Mouse (Mus musculus) megakaryocyte progenitor cell, adult 5-6 weeks (primary cell): ENCODE data around the gene Vps9d1. TPM values are rescaled to one million over a fixed set of nuclear protein-coding genes. Genes with fewer than 3 reads are reported as not detected.
"Not testable (repeated sequence)": the region's sequence is repeated elsewhere in the genome, so short reads cannot be mapped to it uniquely, and the experiment has no call there.

Experiments used
- ATAC-seq: replicated peaks from 2 replicates; pipeline ENCODE4 v1.8.0; 2016; ENCODE audit warnings: mild to moderate bottlenecking, moderate TSS enrichment, inconsistent platforms; ENCODE audit not compliant: poor library complexity
- total RNA-seq, 2 experiments: library from RNA; stranded (forward) in 1 of 2; stranded (reverse) in 1 of 2; fragments of 157-497, 149-512 nt in 1 of 2; fragments of 200-1000 nt in 1 of 2; gene quantifications; 2 replicates each; pipeline versions ENCODE4 v1.2.3 to v1.2.4; 2015 to 2017

The Vps9d1 gene
- total RNA-seq (2015) (7.6 and 10.2 TPM in 2 replicates), total RNA-seq (2017) (10.3 and 16.2 TPM in 2 replicates)

- ATAC-seq, result peak; percentile 88
Measured at GRCm38 (mm10) chr8:123254099-123254885, at the start of gene Vps9d1, which contains the start of gene Zfp276. Gene Vps9d1, minus strand, starts transcription at chr8:123254348. Gene Zfp276, plus strand, starts transcription at chr8:123254195.

GRCm38 (mm10) chr8:123298301-123298700, 44.2 kb upstream of the Vps9d1 start:
- ATAC-seq, result no peak

- ATAC-seq, result no peak
Measured at GRCm38 (mm10) chr8:123292785-123293184, 38.6 kb upstream of the Vps9d1 start.

GRCm38 (mm10) chr8:123292281-123292680, 38.1 kb upstream of the Vps9d1 start:
- no peak for ATAC-seq

GRCm38 (mm10) chr8:123291716-123292115, 37.6 kb upstream of the Vps9d1 start:
- ATAC-seq, result no peak

GRCm38 (mm10) chr8:123290679-123291078, 36.5 kb upstream of the Vps9d1 start:
- ATAC-seq, result no peak

- ATAC-seq, result peak; percentile 76
Measured at GRCm38 (mm10) chr8:123290166-123290565, 36.0 kb upstream of the Vps9d1 start.

- no peak for ATAC-seq
Measured at GRCm38 (mm10) chr8:123287362-123287761, 33.2 kb upstream of the Vps9d1 start.

- no peak for ATAC-seq
Measured at GRCm38 (mm10) chr8:123284493-123284892, 30.3 kb upstream of the Vps9d1 start.

GRCm38 (mm10) chr8:123283991-123284390, 29.8 kb upstream of the Vps9d1 start:
- ATAC-seq, result no peak

- not testable (repeated sequence) for ATAC-seq
Measured at GRCm38 (mm10) chr8:123282994-123283393, 28.8 kb upstream of the Vps9d1 start.

GRCm38 (mm10) chr8:123280302-123281094, 26.4 kb upstream of the Vps9d1 start:
- peak; percentile 89 for ATAC-seq

GRCm38 (mm10) chr8:123279828-123280227, 25.7 kb upstream of the Vps9d1 start:
- peak; percentile 54 for ATAC-seq

GRCm38 (mm10) chr8:123278445-123278844, 24.3 kb upstream of the Vps9d1 start:
- ATAC-seq, result no peak

GRCm38 (mm10) chr8:123275096-123275495, 20.9 kb upstream of the Vps9d1 start:
- no peak for ATAC-seq

- ATAC-seq, result no peak
Measured at GRCm38 (mm10) chr8:123274447-123274846, 20.3 kb upstream of the Vps9d1 start.

- ATAC-seq, result no peak
Measured at GRCm38 (mm10) chr8:123271901-123272300, 17.8 kb upstream of the Vps9d1 start.

GRCm38 (mm10) chr8:123271147-123271546, 17.0 kb upstream of the Vps9d1 start:
- ATAC-seq, result no peak

GRCm38 (mm10) chr8:123267926-123268656, 13.9 kb upstream of the Vps9d1 start:
- no peak for ATAC-seq

- not testable (repeated sequence) for ATAC-seq
Measured at GRCm38 (mm10) chr8:123257593-123257992, 3.4 kb upstream of the Vps9d1 start.

- ATAC-seq, result no peak
Measured at GRCm38 (mm10) chr8:123257114-123257513, 3.0 kb upstream of the Vps9d1 start.
